Mouse (Mus musculus): Measurements from ENCODE around the gene Rpe.

DNA sequence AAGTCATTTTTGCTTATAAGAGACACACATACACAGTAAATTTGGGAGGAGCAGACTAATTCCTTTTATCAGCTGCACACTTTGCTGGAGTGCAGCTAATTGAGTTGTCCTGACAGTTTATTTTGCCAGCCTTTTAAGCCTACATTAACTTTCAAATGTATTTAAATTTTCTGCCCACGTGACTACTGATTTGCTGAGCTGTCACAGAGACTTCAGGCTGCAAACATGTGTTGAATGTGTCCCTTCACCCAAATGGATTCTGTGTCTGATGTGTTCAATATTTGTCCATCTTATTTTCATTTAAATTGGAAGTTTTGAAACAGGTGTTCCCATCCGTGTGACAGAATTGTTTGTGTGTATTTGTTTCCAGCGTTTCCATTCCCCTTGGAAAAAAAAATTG is 8.9 kb upstream of the Rpe start:
- TF ChIP-seq CTCF (IDR thresholded peaks at IDR 0.05; ENCODE audit: low read depth) = no peak
- no peak for TF ChIP-seq EP300 (IDR thresholded peaks at IDR 0.05; ENCODE audit: low read depth)

All from liver, postnatal 0 days (tissue).